Mouse (Mus musculus) CD4-positive helper T cell, adult 2 months (primary cell): Measurements from ENCODE around the gene Atp11a.

Experiments
- DNase-seq: peaks from one replicate; pipeline ENCODE4 v3.0.0-alpha.2; 2012; ENCODE audit warnings: low read depth, missing footprints, low spot score

The Atp11a gene

DNA sequence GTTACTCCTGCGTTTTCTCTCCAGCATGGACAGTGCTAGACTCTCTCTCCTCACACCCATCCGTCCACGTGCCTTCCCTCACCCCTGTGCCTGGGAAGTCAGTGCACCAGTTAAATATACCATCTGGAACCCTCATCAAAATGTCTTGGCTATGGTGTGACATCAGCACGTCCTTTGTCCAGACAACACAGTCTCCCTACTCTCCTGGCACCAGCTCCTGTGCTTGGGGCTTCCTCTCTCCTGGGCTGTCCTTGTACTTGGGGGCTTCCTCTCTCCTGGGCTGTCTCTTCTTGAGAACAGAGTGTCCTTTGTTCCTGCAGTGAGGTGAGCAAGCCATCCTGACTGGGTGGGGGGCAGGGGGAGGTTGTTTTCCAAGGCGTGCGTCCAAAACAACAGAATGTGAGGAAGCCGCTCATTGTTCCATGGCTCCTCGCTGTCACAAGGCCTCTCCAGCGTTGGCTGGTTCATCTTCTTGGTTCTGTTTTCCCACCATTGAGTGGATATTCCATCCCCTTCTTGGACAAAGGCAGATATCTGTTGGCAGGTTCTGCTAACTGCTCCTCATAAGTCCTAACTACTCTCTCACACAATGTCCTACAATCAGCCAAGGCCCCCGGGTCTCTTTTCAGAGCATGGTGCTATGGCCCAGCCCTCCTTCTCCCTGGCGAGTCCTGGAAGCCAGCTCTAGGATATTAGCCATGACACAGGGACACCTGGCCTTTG is 148.9 kb downstream of the Atp11a start:
- no peak for DNase-seq

DNA sequence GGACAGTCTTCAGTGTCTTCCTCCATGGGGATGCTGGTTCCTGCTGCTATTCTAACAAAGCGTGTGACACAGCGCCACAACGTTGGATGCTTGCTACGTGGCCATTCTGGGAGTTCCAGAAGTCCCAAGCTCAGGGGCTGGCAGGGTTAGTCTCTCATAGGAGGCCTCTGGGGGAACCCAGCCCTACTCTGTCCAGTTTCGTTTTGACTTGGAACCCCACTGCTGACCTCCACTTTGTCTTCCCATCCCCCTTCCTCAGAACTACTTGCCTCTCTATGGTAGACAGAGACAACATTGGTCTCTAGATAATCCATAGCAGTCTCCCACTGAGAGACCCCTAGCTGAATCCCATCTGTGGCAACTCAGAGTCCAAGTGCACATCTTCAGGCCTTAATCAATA is 149.8 kb downstream of the Atp11a start:
- DNase-seq = no peak

DNA sequence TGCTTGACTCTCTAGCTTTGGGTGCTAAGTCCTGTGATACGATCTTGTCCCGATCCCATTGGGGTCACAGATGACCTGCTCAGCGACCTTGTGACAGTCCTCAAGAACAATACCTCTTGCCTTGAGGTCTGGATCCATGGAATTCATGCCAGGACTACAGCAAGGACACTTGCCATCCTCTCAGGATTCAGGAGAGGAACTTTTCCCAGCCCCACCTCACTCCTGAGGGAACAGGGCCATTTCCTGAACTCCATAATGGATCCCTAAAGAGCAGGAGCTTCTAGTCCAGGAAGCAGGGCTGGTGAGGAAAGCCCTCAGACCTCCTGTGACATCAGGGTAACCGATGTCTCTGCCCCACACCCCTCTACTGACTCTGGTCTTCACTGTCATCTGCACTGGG is 150.9 kb downstream of the Atp11a start:
- DNase-seq = no peak

DNA sequence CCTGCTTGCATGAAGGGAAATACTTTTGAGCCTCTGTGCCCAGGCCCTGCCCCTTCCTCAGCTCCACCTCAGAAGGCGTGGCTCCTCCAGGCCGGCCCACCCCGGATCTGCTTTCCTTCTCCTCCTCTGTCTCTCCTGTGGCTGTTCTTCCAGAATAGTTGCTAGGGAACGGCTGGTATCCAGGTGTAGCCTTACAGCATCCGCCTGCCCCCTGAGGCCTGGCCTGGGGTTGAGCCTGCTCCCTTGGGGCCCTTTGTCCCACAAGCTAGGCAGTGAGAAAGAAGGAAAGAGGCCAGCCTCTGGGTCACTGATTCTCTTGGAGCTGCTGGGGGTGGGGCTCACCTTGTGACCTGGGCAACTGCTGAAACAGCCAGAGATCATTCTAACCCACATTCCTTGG is 155.2 kb downstream of the Atp11a start:
- DNase-seq = no peak

DNA sequence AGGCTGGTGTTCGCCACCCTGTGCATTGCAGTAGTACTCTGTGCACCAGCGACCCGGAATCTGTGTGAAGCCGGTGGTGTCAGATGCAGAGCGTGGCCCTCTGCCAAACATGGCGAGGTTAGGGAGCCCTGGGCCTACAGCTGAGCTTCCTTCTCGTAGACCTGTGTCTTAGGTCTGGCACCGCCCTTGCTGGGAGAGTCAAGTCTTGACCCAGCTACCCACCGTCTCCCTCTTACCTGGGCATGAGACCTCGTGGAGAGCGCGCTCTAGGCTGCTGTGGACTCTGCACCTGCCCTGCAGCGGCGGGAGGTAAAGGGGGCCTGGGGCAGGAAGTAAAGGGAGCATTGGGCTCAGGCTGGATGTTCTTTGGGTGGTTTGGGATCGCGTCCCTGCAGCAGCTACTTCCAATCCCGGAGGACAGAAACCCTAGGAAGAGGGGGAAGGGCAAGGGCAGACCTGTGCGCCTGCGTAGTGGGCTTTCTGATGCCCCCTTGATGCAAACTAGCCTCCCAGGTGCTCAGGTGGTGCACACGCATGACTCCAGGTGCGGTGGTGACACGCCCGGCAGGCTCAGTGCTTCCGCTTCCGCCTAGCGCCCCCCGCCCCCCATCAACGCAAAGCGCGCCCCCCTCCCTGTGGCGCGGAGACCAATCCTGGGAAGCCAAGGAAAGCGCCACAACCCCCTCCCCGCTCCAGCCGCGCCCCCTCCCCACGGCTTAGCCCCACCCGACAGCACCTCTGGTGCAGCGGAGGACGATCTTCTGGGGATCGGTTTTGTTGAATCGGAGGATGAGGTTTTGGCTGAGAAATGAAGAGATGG is 158.6 kb downstream of the Atp11a start:
- DNase-seq = no peak

DNA sequence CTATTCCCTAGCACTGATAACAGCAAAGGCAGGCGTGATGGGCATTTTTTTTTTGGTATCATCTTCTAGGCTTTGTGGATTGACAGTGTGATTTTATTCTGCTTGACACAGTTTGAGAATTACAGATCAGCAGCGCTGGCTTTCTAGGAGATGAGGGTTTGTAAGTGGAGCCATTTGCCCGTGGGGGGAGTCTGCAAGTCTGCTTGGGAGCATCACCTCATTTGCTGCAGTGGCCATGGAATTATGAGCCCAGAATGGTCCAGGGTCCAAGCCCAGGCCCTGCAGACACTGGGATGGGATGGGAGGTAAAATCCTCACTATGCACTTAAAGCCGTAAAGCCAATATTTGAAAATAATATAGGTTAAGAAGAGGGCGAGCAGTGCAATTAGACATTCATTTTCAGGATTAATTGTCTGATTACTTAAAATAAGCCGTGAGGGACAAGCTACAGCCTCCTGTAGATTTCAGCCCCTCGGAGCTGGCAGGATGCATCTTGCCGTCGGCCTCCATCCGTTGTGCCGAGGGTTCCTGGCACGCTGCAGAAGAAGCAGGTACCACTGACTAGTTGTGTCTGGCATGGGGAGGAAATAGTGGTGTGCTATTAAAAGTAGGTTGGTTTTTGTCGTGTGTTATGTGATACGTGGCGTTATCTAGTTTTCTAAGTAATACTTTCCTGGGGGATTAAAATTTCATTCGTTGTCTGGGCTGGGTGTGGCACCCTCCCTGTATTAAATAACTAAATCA is 159.5 kb downstream of the Atp11a start:
- DNase-seq = no peak

DNA sequence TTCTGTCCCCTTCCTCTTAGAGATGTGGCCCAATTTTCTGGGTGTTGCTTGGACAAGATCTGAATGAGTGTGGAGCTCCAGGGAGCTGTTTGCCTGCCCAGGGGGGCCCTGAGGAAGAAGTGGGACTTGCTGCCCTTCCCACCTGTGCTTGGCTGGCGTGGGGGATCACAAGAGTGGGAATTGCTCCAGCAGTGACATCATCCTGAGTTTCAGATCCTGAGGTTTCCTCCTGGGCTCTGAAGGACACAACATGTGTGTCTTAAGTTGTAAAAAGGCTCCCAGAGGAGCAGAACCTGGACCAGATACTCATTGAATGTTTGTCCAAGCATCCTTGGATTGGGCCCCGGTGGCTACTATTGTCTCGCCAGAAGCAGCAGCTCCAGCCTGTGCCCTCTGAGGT is 160.2 kb downstream of the Atp11a start:
- no peak for DNase-seq

DNA sequence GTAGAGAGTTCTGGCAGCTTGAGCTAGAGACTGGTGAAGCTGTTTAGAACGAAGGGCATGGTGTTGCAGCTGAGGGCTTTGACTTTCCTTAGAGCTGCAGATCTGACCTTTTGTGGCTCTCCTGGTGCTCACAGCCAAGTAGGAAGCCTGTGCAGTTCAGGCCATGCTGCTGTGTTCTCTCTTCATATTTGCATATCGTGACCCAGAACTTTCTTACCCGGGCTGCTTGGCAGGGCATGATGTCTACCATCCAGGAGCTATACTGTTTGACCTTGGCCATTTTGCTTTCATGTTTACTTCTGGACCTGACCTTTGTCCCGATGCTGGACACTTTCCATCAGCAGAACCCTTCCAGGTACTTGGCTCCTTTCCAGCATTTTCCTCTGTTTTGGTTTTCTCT is 161.0 kb downstream of the Atp11a start:
- DNase-seq = no peak
